Mouse (Mus musculus) liver, embryonic 14.5 days (tissue): ENCODE data around the gene Rbms3.

Experiments used
- CTCF ChIP-seq: IDR thresholded peaks from 2 replicates; pipeline ENCODE4 v1.5.1; 2016; ENCODE audit warnings: antibody characterized with exemption, low read depth, control low read depth
- EP300 ChIP-seq: IDR thresholded peaks from 2 replicates; pipeline ENCODE4 v1.6.1; 2016; ENCODE audit warnings: antibody characterized with exemption, low read depth

DNA sequence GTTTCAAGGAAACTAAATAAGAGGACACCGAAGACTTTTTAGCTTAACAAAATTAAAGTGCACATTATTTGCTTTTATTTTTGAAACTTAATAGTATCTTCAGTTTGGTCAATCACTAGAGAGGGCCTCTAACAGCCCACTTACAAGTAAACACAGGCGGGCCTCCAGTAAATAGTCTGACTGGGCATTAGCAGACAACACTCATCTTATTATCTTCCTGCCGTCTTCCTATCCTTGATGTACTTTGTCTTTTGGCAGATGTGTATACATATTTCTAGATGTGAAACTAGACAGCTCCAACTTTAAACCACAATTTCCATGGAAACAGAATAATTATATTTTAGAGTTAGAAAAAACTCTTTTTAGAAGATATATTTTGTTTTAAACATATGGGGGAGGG, 901.6 kb downstream of the Rbms3 start:
- TF ChIP-seq CTCF (no peak), EP300 (no peak)
